Comparison of ENCODE assay signal across 14 mouse cellular contexts in genomic region chr17:86652751-86653150, GRCm38 (mm10).
DNase-seq lines count a peak whose midpoint lies in the region.
"Had no signal": no experiment of that assay in that cellular context is flagged by ENCODE, and none has a peak within 500 bp of the region (broad histone marks: within the 10 kb centered on the region; RNA-seq: fewer than 3 reads in every experiment).

No protein-coding gene starts in this region.

- intact Hi-C loops in heart, postnatal 10 days (cut with DNase I), result no loop called here

- DNase-seq in cerebellum, adult 18-20 months, result peak; percentile 31 to 42
- DNase-seq in cerebellum, adult 11-12 months, result no peak
- peak; percentile 34 to 37 for DNase-seq in cerebellum, postnatal 36 days
- no peak for DNase-seq in cerebellum, adult 8-10 months
- peak; percentile 46 to 51 for DNase-seq in heart, postnatal 10 days
- no peak for DNase-seq in heart, adult 9 months (ENCODE audit: low spot score in 2 of 2)
- no peak for DNase-seq in lung, postnatal 10 days
- DNase-seq: adrenal gland, postnatal 10 days; B cell, adult 2 months; cerebellum, adult 9-11 months; forebrain, postnatal 0 days; gastrocnemius, postnatal 14 days; kidney, adult 18-20 months; kidney, postnatal 10 days had no signal

Comparison
In these comparisons a context has a peak if more than half of its experiments do, and no peak if none do; other contexts are left out.
1. DNase-seq: peak in cerebellum, adult 18-20 months (2 of 2), cerebellum, postnatal 36 days (2 of 2) and heart, postnatal 10 days (2 of 2); none in cerebellum, adult 11-12 months (single experiment), cerebellum, adult 8-10 months (single experiment), heart, adult 9 months (0 of 2) and lung, postnatal 10 days (single experiment).